Mouse (Mus musculus) cortical plate, adult 2 months (tissue): ENCODE data around the gene Pdzrn3.

ENCODE experiments used
- CTCF ChIP-seq: fragments of 200-500 bp; IDR thresholded peaks from 2 replicates; pipeline ENCODE4 v1.5.1; 2011; ENCODE audit warnings: mild to moderate bottlenecking, control low read depth, low read length; ENCODE audit not compliant: insufficient read depth; ENCODE audit errors: extremely low read depth
- POLR2A ChIP-seq: fragments of 200-500 bp; IDR thresholded peaks from 2 replicates; pipeline ENCODE4 v1.6.1; 2011; ENCODE audit warnings: mild to moderate bottlenecking, low read length, control low read depth; ENCODE audit not compliant: insufficient read depth; ENCODE audit errors: extremely low read depth

GRCm38 (mm10) chr6:101251916-101252603 lies 125.6 kb downstream of the Pdzrn3 start:
- TF ChIP-seq CTCF (no peak), POLR2A (no peak)
